ENCODE assay signal across 8 mouse cellular contexts in genomic region chr13:37482038-37482437, GRCm38 (mm10).
A peak's percentile ranks its signal among the peaks of the same experiment; 100 is the strongest.
DNase-seq lines count a peak whose midpoint lies in the region; ATAC-seq lines count a peak whose summit lies in the region.

No protein-coding gene starts in this region.

- no peak overlapping the region for H3K4me2 ChIP-seq in neural tube, embryonic 11.5 days (ENCODE audit: low read depth)
- no peak overlapping the region for H3K4me2 ChIP-seq in neural tube, embryonic 15.5 days
- H3K4me2 ChIP-seq in heart, embryonic 13.5 days: peak overlapping the region; percentile 66; the same call in 1 of the 2 replicates
- no peak overlapping the region for H3K4me2 ChIP-seq in limb, embryonic 12.5 days
- no peak overlapping the region for H3K4me2 ChIP-seq in stomach, embryonic 15.5 days

- ATAC-seq in neural tube, embryonic 11.5 days (ENCODE audit: insufficient read depth, low FRiP score, low TSS enrichment): no peak
- ATAC-seq in neural tube, embryonic 15.5 days (ENCODE audit: low FRiP score): no peak
- no peak for ATAC-seq in heart, embryonic 13.5 days (ENCODE audit: extremely low read depth, insufficient number of reproducible peaks, low FRiP score, low TSS enrichment)
- ATAC-seq in limb, embryonic 12.5 days (ENCODE audit: insufficient number of reproducible peaks, insufficient read depth, low FRiP score, low TSS enrichment, low read depth): no peak
- ATAC-seq in stomach, embryonic 15.5 days (ENCODE audit: insufficient read depth, low FRiP score, low read depth): no peak

- peaks cover 6% of the 10 kb centered on the region for H3K4me1 ChIP-seq in neural tube, embryonic 11.5 days (ENCODE audit: control insufficient read depth, insufficient read depth, low read length)
- H3K4me1 ChIP-seq in neural tube, embryonic 15.5 days: peaks cover 28% of the 10 kb centered on the region
- H3K4me1 ChIP-seq in heart, embryonic 13.5 days: peaks cover 41% of the 10 kb centered on the region
- peaks cover 37% of the 10 kb centered on the region for H3K4me1 ChIP-seq in limb, embryonic 12.5 days (replicated peaks)
- H3K4me1 ChIP-seq in stomach, embryonic 15.5 days: peaks cover 30% of the 10 kb centered on the region

- peak overlapping the region; percentile 39; the same call in 1 of the 2 replicates for H3K27ac ChIP-seq in neural tube, embryonic 11.5 days (ENCODE audit: low read depth, low read length)
- H3K27ac ChIP-seq in neural tube, embryonic 15.5 days (replicated peaks): no peak overlapping the region
- H3K27ac ChIP-seq in heart, embryonic 13.5 days (replicated peaks): peak overlapping the region; percentile 90
- peak overlapping the region; percentile 85 for H3K27ac ChIP-seq in limb, embryonic 12.5 days
- H3K27ac ChIP-seq in stomach, embryonic 15.5 days: peak overlapping the region; percentile 84

- H3K9ac ChIP-seq in neural tube, embryonic 11.5 days (ENCODE audit: low read length): no peak overlapping the region
- no peak overlapping the region for H3K9ac ChIP-seq in neural tube, embryonic 15.5 days (replicated peaks)
- H3K9ac ChIP-seq in heart, embryonic 13.5 days: peak overlapping the region; percentile 44; the same call in 1 of the 2 replicates
- H3K9ac ChIP-seq in limb, embryonic 12.5 days (replicated peaks): no peak overlapping the region
- no peak overlapping the region for H3K9ac ChIP-seq in stomach, embryonic 15.5 days

- 69% methylated on average over 2 of the region's 2 CpGs for WGBS in neural tube, embryonic 11.5 days
- 49% methylated on average over 2 of the region's 2 CpGs for WGBS in neural tube, embryonic 15.5 days
- 26% methylated on average over 2 of the region's 2 CpGs for WGBS in heart, embryonic 13.5 days
- 56% methylated on average over 2 of the region's 2 CpGs for WGBS in limb, embryonic 12.5 days
- WGBS in stomach, embryonic 15.5 days: 25% methylated on average over 2 of the region's 2 CpGs

- intact Hi-C loops in left cerebral cortex, postnatal 14 days (cut with DNase I): loop anchor here (5.0 kb wide), 1 partner anchor 50 kb away; no protein-coding TSS in a partner anchor

- DNase-seq in neural tube, embryonic 11.5 days (ENCODE audit: low spot score): no peak
- DNase-seq in layer of hippocampus, postnatal 10 days (ENCODE audit: low spot score in 2 of 2): no peak
- DNase-seq in left cerebral cortex, postnatal 14 days (ENCODE audit: low spot score in 2 of 2): no peak
- no peak for DNase-seq in right cerebral cortex, postnatal 36 days (ENCODE audit: low spot score in 2 of 2)

- H3K36me3 ChIP-seq in neural tube, embryonic 11.5 days (ENCODE audit: control insufficient read depth, insufficient read depth, low read length): no peaks in the 10 kb centered on the region
- no peaks in the 10 kb centered on the region for H3K36me3 ChIP-seq in neural tube, embryonic 15.5 days
- no peaks in the 10 kb centered on the region for H3K36me3 ChIP-seq in heart, embryonic 13.5 days
- H3K36me3 ChIP-seq in limb, embryonic 12.5 days: no peaks in the 10 kb centered on the region
- H3K36me3 ChIP-seq in stomach, embryonic 15.5 days: no peaks in the 10 kb centered on the region

- H3K4me3 ChIP-seq in neural tube, embryonic 11.5 days (ENCODE audit: low read depth, low read length): no peak overlapping the region
- no peak overlapping the region for H3K4me3 ChIP-seq in neural tube, embryonic 15.5 days (replicated peaks)
- no peak overlapping the region for H3K4me3 ChIP-seq in heart, embryonic 13.5 days
- H3K4me3 ChIP-seq in limb, embryonic 12.5 days (replicated peaks): no peak overlapping the region
- no peak overlapping the region for H3K4me3 ChIP-seq in stomach, embryonic 15.5 days (replicated peaks)

- H3K9me3 ChIP-seq in neural tube, embryonic 11.5 days (ENCODE audit: control insufficient read depth, low read length): no peaks in the 10 kb centered on the region
- no peaks in the 10 kb centered on the region for H3K9me3 ChIP-seq in neural tube, embryonic 15.5 days (replicated peaks)
- no peaks in the 10 kb centered on the region for H3K9me3 ChIP-seq in heart, embryonic 13.5 days
- H3K9me3 ChIP-seq in limb, embryonic 12.5 days: no peaks in the 10 kb centered on the region
- H3K9me3 ChIP-seq in stomach, embryonic 15.5 days: no peaks in the 10 kb centered on the region

- H3K27me3 ChIP-seq in neural tube, embryonic 11.5 days (ENCODE audit: control insufficient read depth, insufficient read depth, low read length): no peaks in the 10 kb centered on the region
- peaks cover 5% of the 10 kb centered on the region; the same call in 1 of the 2 replicates for H3K27me3 ChIP-seq in neural tube, embryonic 15.5 days (replicated peaks)
- H3K27me3 ChIP-seq in heart, embryonic 13.5 days (replicated peaks): no peaks in the 10 kb centered on the region
- no peaks in the 10 kb centered on the region for H3K27me3 ChIP-seq in limb, embryonic 12.5 days
- no peaks in the 10 kb centered on the region for H3K27me3 ChIP-seq in stomach, embryonic 15.5 days (replicated peaks)
